8 mouse cellular contexts compared by ENCODE assay signal in genomic region chr2:57102856-57103844, GRCm38 (mm10). TPM values are rescaled to one million over a fixed set of nuclear protein-coding genes. Genes with fewer than 3 reads are reported as not detected.
DNase-seq lines count a peak whose midpoint lies in the region; ATAC-seq lines count a peak whose summit lies in the region.

No protein-coding gene starts in this region.

- H3K27ac ChIP-seq in heart, embryonic 11.5 days (ENCODE audit: low read depth, low read length) = no peak overlapping the region
- no peak overlapping the region for H3K27ac ChIP-seq in hindbrain, embryonic 16.5 days (ENCODE audit: low read depth, low read length)
- H3K27ac ChIP-seq in midbrain, embryonic 14.5 days (replicated peaks; ENCODE audit: low read depth, low read length) = no peak overlapping the region

- H3K4me3 ChIP-seq in heart, embryonic 11.5 days (ENCODE audit: low read depth, low read length) = peak overlapping the region; percentile 37
- peak overlapping the region; percentile 39 for H3K4me3 ChIP-seq in hindbrain, embryonic 16.5 days (ENCODE audit: low read length)
- peak overlapping the region; percentile 24 for H3K4me3 ChIP-seq in midbrain, embryonic 14.5 days (replicated peaks; ENCODE audit: low read depth, low read length)

- H3K36me3 ChIP-seq in heart, embryonic 11.5 days (ENCODE audit: control insufficient read depth, insufficient read depth, low read length) = no peaks in the 10 kb centered on the region
- H3K36me3 ChIP-seq in hindbrain, embryonic 16.5 days (ENCODE audit: control insufficient read depth, insufficient read depth, low read length) = no peaks in the 10 kb centered on the region
- H3K36me3 ChIP-seq in midbrain, embryonic 14.5 days (ENCODE audit: control insufficient read depth, insufficient read depth, low read length) = no peaks in the 10 kb centered on the region

- peaks cover 11% of the 10 kb centered on the region for H3K4me1 ChIP-seq in heart, embryonic 11.5 days (ENCODE audit: control insufficient read depth, insufficient read depth, low read length)
- H3K4me1 ChIP-seq in hindbrain, embryonic 16.5 days (ENCODE audit: control insufficient read depth, insufficient read depth, low read depth, low read length) = peaks cover 14% of the 10 kb centered on the region
- peaks cover 9% of the 10 kb centered on the region for H3K4me1 ChIP-seq in midbrain, embryonic 14.5 days (ENCODE audit: control insufficient read depth, insufficient read depth, low read length)

- H3K4me2 ChIP-seq in heart, embryonic 11.5 days = peak overlapping the region; percentile 66
- peak overlapping the region; percentile 71 for H3K4me2 ChIP-seq in hindbrain, embryonic 16.5 days (ENCODE audit: low read length)
- H3K4me2 ChIP-seq in midbrain, embryonic 14.5 days (ENCODE audit: low read length) = peak overlapping the region; percentile 56

- no peak for ATAC-seq in heart, embryonic 11.5 days (replicated peaks; ENCODE audit: insufficient number of reproducible peaks, low FRiP score, low TSS enrichment)
- peak; percentile 34; the same call in 1 of the 2 replicates for ATAC-seq in hindbrain, embryonic 16.5 days
- ATAC-seq in midbrain, embryonic 14.5 days (ENCODE audit: low FRiP score, low TSS enrichment) = peak; percentile 28; the same call in 1 of the 2 replicates

- no peak for DNase-seq in heart, postnatal 25 days (ENCODE audit: low spot score)
- DNase-seq in embryo, embryonic 10.5 days (ENCODE audit: low spot score) = peak; percentile 47
- no peak for DNase-seq in midbrain, embryonic 14.5 days
- no peak for DNase-seq in ovary, postnatal 14 days (ENCODE audit: low spot score)
- no peak for DNase-seq in layer of hippocampus, postnatal 36 days
- no peak for DNase-seq in thymus, postnatal 10 days (ENCODE audit: low spot score in 2 of 2)

- intact Hi-C loops in heart, postnatal 25 days (cut with DNase I) = no loop called here

- H3K9me3 ChIP-seq in heart, embryonic 11.5 days (replicated peaks; ENCODE audit: control insufficient read depth, low read length) = no peaks in the 10 kb centered on the region
- no peaks in the 10 kb centered on the region for H3K9me3 ChIP-seq in hindbrain, embryonic 16.5 days (ENCODE audit: control insufficient read depth, low read length)
- no peaks in the 10 kb centered on the region for H3K9me3 ChIP-seq in midbrain, embryonic 14.5 days (ENCODE audit: control insufficient read depth, low read length)

- peaks cover 77% of the 10 kb centered on the region for H3K27me3 ChIP-seq in heart, embryonic 11.5 days (ENCODE audit: control insufficient read depth, insufficient read depth, low read length)
- peaks cover 54% of the 10 kb centered on the region for H3K27me3 ChIP-seq in hindbrain, embryonic 16.5 days (replicated peaks; ENCODE audit: control insufficient read depth, insufficient read depth, low read length)
- peaks cover 88% of the 10 kb centered on the region for H3K27me3 ChIP-seq in midbrain, embryonic 14.5 days (ENCODE audit: control insufficient read depth, insufficient read depth, low read length)

- no peak overlapping the region for H3K9ac ChIP-seq in heart, embryonic 11.5 days (ENCODE audit: low read depth, low read length)
- H3K9ac ChIP-seq in hindbrain, embryonic 16.5 days (ENCODE audit: low read depth, low read length) = no peak overlapping the region
- 0 out of 2 replicates have a peak overlapping the region, but pooled peaks have one; percentile 7 for H3K9ac ChIP-seq in midbrain, embryonic 14.5 days (replicated peaks; ENCODE audit: low read length)

- WGBS in heart, embryonic 11.5 days (ENCODE audit: insufficient replicate concordance) = 1% methylated on average over 34 of the region's 37 CpGs
- 3% methylated on average over 35 of the region's 37 CpGs for WGBS in hindbrain, embryonic 16.5 days
- WGBS in midbrain, embryonic 14.5 days = under 1% methylated on average over 36 of the region's 37 CpGs

RNA-seq across cellular contexts. Expression of gene Nr4a2, which starts 20.7 kb away (rescaled TPM):
- polyA plus RNA-seq in heart, embryonic 11.5 days (2014; fragmentation: Nextera tagmentation; extraction: Ambion mirVana) = 2.8 and 3.9 TPM in 2 replicates
- total RNA-seq in heart, postnatal 25 days (2021) = 1 to 10 TPM; 1.3 to 1.8 TPM
- 15.3 and 19.2 TPM in 2 replicates for polyA plus RNA-seq in hindbrain, embryonic 16.5 days (2015; fragmentation: Nextera tagmentation; extraction: Ambion mirVana)
- 23.8 and 30.9 TPM in 2 replicates for polyA plus RNA-seq in midbrain, embryonic 14.5 days (2014; fragmentation: Nextera tagmentation; extraction: Ambion mirVana)
- total RNA-seq in layer of hippocampus, postnatal 36 days (2021) = 10 to 100 TPM; 58.3 to 65.2 TPM
